Mouse (Mus musculus) heart, postnatal 14 days (tissue): Measurements from ENCODE around the gene Zfp949. TPM values are rescaled to one million over a fixed set of nuclear protein-coding genes. Genes with fewer than 3 reads are reported as not detected.
"Not testable (repeated sequence)": the region's sequence is repeated elsewhere in the genome, so short reads cannot be mapped to it uniquely, and the experiment has no call there.

Source experiments
- DNase-seq, 2 experiments: peaks; one replicate each; pipeline ENCODE4 v3.0.0; 2021 to 2022
- intact Hi-C: fragments of 180-260 bp; cut with DNase I; formaldehyde crosslinking; loops from one replicate; pipeline ENCODE4 v1.15.1; 2025
- total RNA-seq, 2 experiments: library from RNA; stranded (reverse); gene quantifications; 2 replicates each; pipeline ENCODE4 v1.2.3; 2021

Gene Zfp949
- total RNA-seq, 2 experiments from 2014 or later = 6.9 to 7.8 TPM

DNA sequence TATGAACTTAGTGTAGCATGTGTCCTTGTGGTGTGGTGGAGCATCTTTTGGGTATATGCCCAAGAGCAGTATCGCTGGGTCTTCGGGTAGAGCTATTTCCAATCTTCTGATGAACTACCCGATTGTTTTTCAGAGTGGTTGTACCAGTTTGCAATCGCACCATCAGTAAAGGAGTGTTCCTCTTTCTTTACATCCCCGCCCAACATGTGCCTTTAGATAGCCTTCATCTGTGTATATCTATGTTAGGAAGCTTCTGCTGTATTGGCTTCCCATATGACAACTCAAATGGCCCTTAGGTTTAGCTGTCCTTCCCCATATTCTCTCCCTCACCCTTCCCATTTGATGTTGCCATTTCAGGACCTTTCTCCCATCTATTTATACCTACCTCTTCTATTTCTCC is 13.7 kb upstream of the Zfp949 start:
- intact Hi-C loops = loop anchor here (5.0 kb wide), 1 partner anchor 302 kb away; no protein-coding TSS in a partner anchor

DNA sequence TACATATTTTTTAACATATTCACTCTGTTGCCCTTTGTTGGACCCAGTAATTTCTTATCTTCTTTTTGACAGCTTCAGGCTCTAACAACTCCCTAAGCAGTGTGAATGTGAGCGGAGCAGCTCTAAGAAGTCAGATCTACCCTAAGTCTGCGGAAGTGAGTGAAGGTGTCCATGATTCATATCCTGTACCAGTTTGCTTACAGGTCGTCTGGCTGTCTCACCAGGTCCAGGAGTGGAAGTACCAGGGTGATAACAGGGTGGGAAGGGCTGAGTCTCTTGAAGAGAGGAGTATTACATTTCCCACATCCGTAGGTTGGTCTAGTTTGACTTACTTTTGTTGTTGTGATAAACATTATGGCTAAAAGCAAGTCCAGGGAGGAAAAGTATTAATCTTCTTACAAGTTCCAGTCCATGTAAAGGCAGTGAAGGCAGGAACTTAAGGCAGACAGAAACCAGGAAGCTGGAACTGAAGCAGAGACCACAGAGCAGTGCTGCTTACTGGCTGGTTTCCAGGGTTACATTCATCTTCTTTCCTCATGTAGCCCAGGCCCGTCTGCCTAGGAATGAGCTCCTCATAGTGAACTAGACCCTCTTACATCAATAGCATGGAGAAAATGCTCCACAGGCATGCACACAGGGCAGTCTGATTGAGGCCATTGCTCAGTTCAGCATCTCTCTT is 8.1 kb upstream of the Zfp949 start:
- intact Hi-C loops = loop anchor here (5.0 to 10.0 kb wide), 2 partner anchors 135 to 297 kb away; no protein-coding TSS in a partner anchor
- no peak for DNase-seq

More for the DNA sequence above, 13.7 kb upstream of the Zfp949 start:
- DNase-seq = no peak

GRCm38 (mm10) chr9:88542816-88543215 is 5.0 kb upstream of the Zfp949 start:
- intact Hi-C loops = loop anchor here (5.0 to 10.0 kb wide), 2 partner anchors 138 to 301 kb away; no protein-coding TSS in a partner anchor
- DNase-seq = peak in 1 of 2 experiments; percentile 24

- intact Hi-C loops = loop anchor here (10.0 kb wide), 1 partner anchor 141 kb away; no protein-coding TSS in a partner anchor
- no peak for DNase-seq
Observed at GRCm38 (mm10) chr9:88545534-88545933, 2.3 kb upstream of the Zfp949 start.

GRCm38 (mm10) chr9:88546166-88546565 is 1.7 kb upstream of the Zfp949 start:
- peak; percentile 60 to 67 for DNase-seq
- intact Hi-C loops = loop anchor here (2.0 to 10.0 kb wide), 3 partner anchors 23 to 141 kb away; no protein-coding TSS in a partner anchor

DNA sequence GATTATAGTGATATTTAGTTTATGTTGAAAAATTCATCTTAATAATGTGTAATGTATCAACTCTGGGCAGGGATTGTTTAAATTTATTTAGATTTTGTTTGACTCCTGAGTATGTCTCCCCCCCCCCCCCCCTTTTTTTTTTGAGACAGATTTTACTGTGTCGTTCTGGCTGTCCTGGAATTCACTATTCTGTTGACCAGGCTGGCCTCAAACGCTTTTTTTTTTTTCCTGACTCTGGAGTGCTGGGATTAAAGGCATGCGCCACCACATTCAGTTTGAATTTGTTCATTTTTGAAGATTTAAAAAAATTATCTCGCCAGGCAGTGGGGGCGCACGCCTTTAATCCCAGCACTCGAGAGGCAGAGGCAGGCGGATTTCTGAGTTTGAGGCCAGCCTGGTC is 1.2 kb upstream of the Zfp949 start:
- intact Hi-C loops = loop anchor here (2.0 to 10.0 kb wide), 3 partner anchors 24 to 142 kb away; no protein-coding TSS in a partner anchor

GRCm38 (mm10) chr9:88547270-88547669 is 550 bp upstream of the Zfp949 start:
- peak; percentile 10 to 30 for DNase-seq

More for the DNA sequence above, 1.2 kb upstream of the Zfp949 start:
- DNase-seq = no peak

GRCm38 (mm10) chr9:88548614-88548945 is 760 bp downstream of the Zfp949 start:
- intact Hi-C loops = loop anchor here (10.0 kb wide), 1 partner anchor 144 kb away; no protein-coding TSS in a partner anchor
- DNase-seq = no peak

More at GRCm38 (mm10) chr9:88547270-88547669, 550 bp upstream of the Zfp949 start:
- intact Hi-C loops = loop anchor here (2.0 to 10.0 kb wide), 3 partner anchors 24 to 142 kb away; no protein-coding TSS in a partner anchor

DNA sequence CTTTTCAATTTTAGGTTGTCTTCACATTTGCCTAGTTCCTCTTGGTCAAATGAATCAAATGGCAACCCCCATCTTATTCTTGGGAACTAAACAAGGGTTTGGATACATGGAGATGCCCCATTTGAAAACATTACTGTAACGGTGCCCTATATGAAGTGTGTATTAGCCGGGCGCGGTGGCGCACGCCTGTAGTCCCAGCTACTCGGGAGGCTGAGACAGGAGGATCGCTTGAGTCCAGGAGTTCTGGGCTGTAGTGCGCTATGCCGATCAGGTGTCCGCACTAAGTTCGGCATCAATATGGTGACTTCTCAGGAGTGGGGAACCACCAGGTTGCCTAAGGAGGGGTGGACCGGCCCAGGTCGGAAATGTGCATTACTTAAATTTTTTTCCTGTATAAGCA is 5.3 kb downstream of the Zfp949 start:
- DNase-seq = no peak
- intact Hi-C loops = no loop called here

- intact Hi-C loops = no loop called here
- no peak for DNase-seq
Observed at GRCm38 (mm10) chr9:88558146-88558545, 10.3 kb downstream of the Zfp949 start.

GRCm38 (mm10) chr9:88561476-88561875 is 13.7 kb downstream of the Zfp949 start:
- DNase-seq, intact Hi-C loops: not testable (repeated sequence)

- intact Hi-C loops, DNase-seq: not testable (repeated sequence)
Observed at GRCm38 (mm10) chr9:88570471-88570870, 22.7 kb downstream of the Zfp949 start.

DNA sequence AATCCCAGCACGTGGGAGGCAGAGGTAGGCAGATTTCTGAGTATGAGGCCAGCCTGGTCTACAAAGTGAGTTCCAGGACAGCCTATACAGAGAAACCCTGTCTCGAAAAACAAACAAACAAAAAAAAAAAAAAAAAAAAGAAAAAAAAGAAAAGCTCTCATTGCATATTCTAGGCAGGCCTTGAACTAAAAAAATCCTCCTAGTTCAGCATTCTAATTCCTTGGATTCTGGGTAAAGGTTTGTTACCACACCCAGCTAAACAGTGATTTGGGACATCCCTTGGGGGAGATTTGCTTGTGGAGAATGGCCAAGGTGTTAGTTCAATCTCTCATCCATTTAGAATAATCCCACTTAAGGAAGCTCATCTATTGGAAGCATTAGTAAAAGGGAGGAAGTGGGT is 32.8 kb downstream of the Zfp949 start, which contains the start of gene Trim43a:
Trim43a (plus strand) TSS at position 301 of the 400 bp plus-strand sequence.
- DNase-seq, intact Hi-C loops: not testable (repeated sequence)

DNA sequence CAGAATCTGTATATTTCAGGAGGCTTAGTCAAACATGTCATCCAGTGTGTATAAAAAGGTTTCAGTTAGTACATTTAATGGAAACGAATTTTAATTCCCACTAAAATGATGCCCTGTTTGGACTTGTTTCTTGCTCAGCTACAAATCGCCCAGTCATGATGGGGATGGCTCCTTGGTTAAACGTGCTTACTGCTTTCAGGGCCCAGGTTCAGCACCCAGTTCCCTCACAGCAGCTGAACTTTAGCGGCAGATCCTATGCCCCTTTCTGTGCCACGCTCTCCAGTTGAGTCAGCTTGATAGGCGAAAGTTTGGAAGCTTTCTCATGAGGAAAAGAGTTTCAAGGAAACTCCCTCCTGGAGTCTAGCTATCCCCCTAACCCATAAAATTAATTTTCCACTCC is 45.9 kb downstream of the Zfp949 start:
- DNase-seq, intact Hi-C loops: not testable (repeated sequence)

- DNase-seq = peak; percentile 100
- intact Hi-C loops = not testable (repeated sequence)
Observed at GRCm38 (mm10) chr9:88599206-88600162, 51.7 kb downstream of the Zfp949 start.

Other genes starting within 250 kb of the Zfp949 start
- 10 to 100 TPM; 15.1 to 15.5 TPM for gene Nt5e, start 220.8 kb upstream of the Zfp949 start, total RNA-seq
- 10 to 100 TPM; 27.1 to 29.1 TPM for gene Snx14, start 109.1 kb upstream of the Zfp949 start, total RNA-seq
- 1 to 10 TPM; 1.2 to 2.0 TPM for gene Gm20537, start 91.4 kb upstream of the Zfp949 start, total RNA-seq
- 10 to 100 TPM; 61.2 to 62.1 TPM for gene Syncrip, start 65.4 kb upstream of the Zfp949 start, total RNA-seq
- gene Trim43a, start 32.9 kb downstream of the Zfp949 start, total RNA-seq = under 1 TPM; 0.17 to 0.22 TPM
- 10 to 100 TPM; 15.5 to 16.0 TPM for gene Mthfsl, start 172.3 kb downstream of the Zfp949 start, total RNA-seq
- gene Bcl2a1d, start 183.9 kb downstream of the Zfp949 start, total RNA-seq = 1 to 10 TPM in 1 of 2 experiments, not detected in 1; 1.0 TPM